Mouse (Mus musculus) megakaryocyte, adult 5-6 weeks (primary cell): ENCODE measurements at regions not wholly inside any gene's neighbourhood (a gene's known extent, or its start where the extent isn't known, plus 50 kb on each side); places are given as distances from the start of the nearest gene placed in this dataset.

Experiments used
- ATAC-seq: 2 replicates; pipeline ENCODE4 v1.8.0; 2016; ENCODE audit warnings: mild to moderate bottlenecking, inconsistent platforms; ENCODE audit not compliant: poor library complexity, severe bottlenecking

DNA sequence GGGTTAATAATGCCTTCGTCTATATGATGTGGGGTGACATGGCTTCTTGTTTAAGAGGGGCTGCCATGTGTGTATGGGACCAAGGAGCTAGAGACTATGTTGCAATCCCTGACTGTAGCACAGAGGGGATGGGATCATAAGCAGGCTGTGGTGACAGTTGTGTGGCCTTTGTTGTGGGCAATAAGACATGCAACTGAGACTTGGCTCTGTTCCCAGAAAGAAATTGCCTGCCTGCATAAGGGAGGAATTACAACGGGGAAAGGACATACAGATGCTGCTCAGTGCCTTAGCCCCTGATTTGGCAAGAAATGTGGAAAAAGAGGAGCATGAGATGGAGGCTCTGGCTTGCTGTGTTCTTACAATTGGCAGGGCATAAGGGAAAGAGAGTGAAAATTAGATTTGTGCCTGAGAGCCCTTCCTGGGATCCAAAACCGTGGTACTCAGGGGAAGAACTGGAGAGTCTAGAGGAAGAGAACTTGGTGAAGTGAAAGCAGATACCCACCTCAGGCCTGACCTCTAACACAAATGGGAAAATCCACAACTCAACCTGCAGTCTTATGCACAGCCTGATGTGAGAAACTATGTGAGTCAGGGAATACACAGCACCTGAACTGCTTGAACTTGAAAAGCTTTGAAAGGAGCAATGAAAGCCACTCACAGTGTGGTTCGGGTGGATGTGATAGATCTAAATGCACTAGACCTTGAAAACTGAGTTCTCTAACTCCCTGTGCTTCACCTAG lies 271.9 kb downstream of the 4930544G11Rik start:
- ATAC-seq = no peak

DNA sequence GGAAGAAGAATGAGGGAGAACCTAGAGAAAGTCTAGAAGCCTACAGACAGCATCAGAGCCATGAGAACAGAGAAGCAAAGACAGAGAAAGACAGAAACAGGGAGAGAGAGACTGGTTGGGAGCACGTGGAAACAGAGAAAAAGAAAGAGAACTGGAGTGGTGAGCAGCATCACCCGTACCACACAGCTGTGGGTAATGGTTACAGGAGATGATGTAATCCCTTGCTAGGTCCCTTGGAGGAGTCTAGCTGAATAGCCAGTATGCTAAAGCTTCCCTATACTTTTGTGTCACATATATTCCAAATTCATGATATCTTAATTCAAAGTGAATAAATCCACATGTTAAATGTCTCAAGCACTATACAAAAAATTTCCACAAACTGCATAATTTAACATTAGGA lies 284.0 kb downstream of the 4930544G11Rik start:
- ATAC-seq = no peak

DNA sequence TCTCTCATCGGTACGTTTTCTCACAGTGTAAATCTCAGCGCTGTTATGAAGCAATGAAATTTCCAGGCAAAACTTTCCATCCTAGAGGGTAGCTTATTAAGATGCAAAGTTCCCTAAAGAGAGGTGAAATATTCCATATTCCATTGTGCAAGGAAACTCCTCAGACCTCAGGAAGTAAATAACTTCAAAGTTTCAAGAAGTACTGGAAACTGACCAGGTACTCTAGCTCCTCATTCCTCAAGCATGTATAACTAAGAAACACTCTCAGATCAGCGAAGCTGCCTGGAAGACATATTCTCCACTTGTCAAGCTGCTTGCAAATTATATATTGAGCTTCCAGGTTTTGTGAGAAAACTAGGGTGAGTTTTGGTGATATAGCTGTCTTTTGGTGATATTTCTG lies 279.8 kb upstream of the Mad2l1 start:
- no peak for ATAC-seq

DNA sequence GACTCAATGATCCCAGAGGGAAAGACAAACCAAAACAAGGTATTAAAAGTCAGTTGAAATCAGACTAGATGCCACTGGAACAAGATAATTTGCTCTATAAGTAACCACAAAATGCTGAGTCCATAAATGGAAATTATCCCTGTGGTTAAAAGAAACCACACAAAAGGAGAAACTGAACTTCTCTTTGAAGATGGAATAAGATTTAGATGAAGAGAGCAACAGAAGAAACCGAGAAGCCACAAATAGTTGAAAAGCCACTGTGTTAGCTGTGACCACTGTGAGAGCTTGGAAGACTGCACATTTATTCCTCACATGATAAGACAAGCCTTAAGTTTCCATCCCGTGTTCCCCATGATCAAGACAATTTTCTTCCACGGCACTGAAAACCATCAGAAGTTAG lies 271.8 kb upstream of the Mad2l1 start:
- ATAC-seq = peak; percentile 71

DNA sequence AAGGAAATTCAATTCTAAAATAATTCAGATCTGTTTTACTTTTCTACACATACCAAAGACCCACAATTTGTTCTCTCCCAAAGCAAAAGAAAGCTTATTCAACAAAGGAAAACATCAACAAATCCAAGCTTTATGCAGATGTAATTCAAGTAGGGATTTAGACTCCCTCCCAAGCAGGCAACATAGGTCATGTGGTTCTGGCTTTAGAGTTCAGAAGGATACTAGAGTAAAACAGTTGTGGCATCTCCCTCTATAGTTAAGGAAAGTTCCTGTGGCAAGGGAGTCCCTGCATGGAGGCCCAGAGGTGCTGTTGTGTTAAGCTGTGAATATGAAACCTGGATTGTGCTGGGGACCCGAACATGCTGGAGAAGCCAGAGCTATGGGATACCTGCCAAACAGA lies 271.3 kb upstream of the Mad2l1 start:
- no peak for ATAC-seq

DNA sequence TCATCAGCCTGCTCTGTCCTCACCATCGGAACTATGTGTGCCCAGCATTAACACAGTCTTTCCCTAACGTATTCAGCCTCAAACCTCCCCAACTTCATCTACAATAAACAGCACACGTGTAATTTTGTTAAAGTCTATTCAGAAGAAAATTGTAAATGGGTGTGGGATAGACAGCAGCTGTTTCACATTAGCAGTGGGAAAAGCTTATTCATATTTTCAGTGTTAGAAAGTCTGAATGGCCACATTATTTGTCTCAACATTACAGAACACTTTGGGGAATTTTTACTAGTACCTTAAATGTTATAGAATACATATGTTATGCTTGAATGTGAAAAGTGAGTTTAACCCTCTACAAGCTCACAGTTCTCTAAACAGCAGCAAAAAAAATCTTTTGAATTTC lies 266.8 kb upstream of the Mad2l1 start:
- ATAC-seq = no peak

DNA sequence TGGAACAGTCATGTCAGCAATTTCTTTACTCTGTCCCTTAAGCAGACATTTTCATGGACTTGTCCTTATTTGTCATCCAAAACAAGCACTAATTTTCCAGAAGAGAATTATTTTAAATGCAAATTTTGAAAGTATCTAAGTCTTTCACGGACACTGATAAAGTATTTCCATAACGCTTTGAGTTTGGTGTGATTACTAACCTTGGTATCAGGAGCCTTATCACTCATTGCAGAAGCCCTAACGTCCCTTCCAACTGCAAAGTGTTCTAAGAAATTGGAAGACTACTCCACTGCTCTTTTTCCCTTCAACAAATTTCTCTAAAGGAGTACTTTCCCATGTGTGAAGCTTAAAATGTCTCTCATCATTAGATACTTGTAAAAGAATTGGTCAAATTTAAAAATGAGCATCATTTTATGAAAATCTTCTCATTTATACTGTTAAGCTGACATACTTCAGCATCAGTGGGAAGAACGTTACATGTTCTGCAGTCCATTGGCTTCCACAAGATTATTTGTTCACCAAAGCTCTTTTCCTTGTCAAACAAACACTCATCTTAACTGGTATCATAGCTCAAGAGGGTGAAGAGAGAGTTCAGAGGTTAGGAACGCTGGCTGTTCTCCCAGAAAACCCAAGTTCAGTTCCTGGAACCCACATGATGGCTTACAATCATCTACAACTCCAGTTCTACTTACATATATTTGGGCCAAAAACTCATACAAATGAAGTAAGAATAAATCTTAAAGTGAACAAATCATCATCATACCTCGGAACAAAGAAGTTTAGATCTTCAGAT lies 263.6 kb upstream of the Mad2l1 start:
- ATAC-seq = no peak

DNA sequence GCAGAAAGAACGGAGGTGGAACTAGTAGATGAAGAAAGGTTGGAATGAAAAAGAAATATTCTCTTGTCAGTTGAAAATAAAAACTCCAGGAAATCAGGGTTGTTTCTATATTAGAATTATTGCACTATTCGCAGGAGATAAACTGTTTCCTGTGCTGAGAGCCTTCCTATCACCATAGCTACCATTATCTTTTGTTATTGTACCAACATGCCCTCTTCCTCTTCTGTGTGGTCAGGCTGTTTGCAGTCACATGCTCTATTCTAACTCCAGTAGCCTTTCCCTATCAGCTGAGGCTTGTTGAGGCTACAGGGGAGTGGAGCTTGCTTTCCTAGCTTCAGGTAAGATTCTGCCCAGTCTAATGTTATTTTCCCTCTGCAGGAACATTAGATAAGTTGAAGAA lies 263.0 kb upstream of the Mad2l1 start:
- ATAC-seq = peak; percentile 80

DNA sequence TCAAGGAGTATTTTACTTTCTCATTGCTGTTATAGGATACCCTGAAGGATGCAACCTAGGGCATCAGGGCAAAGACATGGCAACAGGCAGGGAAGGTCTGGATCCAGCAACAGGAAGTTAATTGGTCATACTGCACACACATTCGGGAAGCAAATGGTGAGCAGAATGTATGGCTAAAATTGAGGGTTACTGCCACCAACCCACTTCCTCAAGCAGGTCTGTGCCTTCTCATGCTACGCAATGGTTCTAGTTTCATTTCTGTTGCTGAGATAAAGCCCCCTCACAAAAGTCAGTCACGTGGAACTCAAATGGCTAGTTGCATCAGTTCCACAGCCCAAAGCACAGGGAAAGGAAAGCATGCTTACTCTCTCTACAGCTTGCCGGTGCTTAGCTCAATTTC lies 260.5 kb upstream of the Mad2l1 start:
- peak; percentile 84 for ATAC-seq

DNA sequence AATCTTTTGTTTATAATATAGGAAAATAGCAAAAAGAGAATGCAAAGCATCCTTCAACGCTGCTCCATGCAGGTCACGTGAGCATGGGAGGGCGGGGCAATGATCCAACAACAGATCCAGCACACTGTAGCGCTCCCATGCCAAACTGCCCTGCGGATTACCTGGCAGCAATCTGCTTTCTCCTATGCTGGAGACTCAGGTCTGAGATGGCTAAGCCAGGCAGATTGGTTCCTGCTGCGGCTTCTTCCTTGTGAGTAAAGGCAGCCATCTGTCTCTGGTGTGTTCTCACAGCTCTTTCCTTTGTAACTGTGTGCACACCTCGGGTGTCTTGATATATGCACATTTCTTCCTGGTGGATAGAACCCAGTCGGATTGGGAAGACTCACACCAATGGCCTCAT lies 254.5 kb upstream of the Mad2l1 start:
- no peak for ATAC-seq

DNA sequence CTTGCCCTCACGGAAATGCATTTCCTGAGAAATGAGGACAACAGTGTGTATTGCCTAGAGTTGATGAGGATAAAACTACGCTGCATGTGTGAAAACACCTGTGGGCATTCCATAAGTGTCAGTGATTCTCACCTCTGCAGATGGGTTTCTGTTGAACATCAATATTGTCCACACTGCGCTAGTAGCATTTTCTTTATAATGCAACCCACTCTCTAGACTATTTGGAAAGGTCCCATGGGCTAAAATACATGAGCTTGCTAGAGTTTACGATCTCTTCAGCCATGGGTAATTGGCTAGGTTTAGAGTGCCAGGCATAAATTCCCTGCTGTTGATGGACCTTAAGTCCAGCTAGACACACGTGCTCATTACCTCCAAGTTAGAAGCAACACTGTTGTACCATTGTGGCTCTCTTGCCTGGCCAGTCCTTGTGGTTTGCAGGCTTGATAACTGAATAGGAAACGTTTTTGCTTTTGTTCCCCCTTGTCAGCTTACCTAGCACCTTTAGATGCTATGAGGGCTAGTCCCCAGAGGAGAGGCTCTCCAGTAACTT lies 252.5 kb upstream of the Mad2l1 start:
- no peak for ATAC-seq

DNA sequence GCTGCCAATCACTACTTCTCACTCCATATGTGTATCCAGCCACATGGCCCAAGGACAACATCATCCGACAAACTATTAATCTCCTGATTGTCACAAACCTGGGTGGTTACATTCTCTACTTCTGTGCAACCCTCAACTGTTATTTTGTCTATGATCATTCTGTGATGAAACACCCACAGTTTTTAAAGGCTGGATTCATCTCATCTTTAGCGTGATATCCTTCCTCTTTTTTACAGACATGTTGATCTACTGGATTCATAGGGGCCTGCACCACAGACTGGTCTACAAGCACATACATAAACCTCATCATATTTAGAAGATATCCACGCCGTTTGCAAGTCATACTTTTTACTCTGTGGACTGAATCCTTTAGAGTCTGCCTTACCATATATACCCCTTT lies 251.7 kb upstream of the Mad2l1 start:
- ATAC-seq = peak; percentile 55

DNA sequence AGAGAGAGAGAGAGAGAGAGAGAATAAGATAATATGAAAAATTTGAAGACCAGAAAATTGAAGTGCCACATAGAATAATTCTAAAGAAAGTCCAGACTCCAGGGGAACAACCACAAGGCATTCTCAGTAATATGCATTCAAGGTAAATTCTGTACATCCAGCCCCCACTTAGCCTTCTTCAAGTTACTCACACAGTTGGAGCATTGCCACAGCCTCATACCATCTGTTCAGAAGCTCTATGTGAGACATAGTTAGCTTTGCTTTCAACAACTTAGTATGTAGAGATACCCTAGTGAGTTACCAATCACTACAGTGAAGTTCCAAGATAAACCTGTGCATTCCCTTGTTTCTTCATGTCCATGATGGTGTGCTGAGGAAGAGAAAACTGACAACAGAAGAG lies 247.6 kb upstream of the Mad2l1 start:
- ATAC-seq = no peak

DNA sequence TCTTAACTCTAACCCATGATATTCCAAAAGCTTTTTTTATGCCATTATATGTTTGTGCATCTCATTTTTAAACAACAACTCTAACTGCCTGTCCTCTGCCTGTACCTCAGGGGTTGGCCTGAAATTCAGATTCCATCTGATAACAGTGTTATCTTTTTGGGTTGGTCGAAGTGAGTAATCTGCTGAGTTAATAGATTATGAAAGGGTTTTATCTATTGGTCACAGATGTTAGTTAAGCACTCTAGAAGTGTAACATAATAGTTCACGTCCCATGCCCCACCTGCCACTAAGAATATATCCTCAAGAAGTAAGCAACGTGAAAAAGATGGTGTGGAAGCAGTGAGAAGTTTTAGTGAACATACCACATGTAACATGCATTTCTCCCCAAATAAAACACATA lies 246.0 kb upstream of the Mad2l1 start:
- no peak for ATAC-seq

DNA sequence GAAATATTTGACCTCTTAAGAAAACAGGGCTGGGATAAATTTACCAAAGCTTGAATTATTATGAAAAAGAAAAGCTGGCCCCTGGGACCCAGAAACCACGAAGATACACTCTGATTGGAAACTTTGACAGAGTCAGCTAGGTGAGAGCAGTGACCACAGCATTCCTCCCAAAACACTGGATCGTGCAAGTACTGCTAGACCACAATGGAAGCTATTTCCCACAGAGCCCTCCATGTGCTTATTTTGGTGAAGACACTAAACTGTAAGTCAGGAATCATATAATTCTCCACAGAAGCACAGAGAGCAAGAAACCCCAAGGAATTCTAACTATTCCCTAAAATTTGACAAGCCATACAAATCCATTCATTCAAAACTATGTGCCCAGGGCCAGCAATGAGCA lies 243.6 kb upstream of the Mad2l1 start:
- ATAC-seq = no peak

DNA sequence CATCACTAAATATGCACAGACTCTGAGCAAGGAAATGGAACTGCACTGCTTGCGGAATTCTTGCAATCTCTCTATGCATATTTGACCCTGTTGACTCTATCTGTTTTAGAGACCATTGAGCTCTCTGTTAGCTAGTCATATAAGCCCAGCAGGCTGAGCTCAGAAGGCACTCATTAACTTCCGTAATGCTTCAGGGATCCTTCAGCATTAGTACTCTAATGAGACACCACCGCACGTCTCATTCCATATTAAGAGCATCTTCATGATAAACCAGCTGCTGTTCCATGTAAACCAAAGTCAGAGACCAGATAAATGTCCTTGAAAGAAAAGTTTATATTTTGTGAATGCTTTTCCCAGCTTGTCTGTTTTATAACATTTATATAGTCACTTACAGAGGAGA lies 237.1 kb upstream of the Mad2l1 start:
- ATAC-seq = no peak

DNA sequence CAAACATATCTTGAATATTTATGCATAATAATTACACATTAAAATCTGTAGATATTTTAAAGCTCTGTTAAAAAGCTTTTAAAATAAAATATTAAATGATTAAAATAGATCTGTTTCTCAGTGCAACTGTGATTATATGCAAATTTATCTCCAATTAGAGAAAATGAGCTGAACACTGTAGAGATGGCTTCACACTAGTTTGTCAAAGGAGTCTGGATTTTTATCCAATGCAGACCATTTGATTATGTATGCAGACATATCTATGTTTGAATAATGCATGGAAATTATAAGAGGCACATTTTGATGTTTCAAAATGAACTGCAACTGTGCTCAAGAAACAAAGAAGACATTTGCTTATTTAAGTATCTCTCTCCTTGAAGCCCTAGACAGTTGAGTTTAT lies 235.0 kb upstream of the Mad2l1 start:
- no peak for ATAC-seq

DNA sequence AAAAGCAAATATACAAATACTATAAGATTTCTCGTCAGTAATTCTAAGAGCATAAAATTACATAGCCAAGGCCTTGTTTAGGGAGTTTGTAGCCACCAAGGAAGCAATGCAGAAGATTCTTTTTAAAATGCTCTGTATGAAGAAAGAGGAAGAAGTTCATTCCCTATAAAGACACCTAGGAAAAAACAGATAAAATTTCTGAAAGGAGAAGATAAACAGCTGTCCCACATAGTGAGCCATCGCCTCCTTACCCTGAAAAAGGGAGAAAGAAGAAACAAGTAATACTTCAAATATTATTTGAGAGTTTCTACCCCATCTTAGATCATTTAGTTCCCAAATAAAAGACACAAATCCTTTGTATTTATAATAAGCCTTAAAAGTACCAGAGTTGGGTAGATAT lies 190.3 kb upstream of the Mad2l1 start:
- no peak for ATAC-seq

DNA sequence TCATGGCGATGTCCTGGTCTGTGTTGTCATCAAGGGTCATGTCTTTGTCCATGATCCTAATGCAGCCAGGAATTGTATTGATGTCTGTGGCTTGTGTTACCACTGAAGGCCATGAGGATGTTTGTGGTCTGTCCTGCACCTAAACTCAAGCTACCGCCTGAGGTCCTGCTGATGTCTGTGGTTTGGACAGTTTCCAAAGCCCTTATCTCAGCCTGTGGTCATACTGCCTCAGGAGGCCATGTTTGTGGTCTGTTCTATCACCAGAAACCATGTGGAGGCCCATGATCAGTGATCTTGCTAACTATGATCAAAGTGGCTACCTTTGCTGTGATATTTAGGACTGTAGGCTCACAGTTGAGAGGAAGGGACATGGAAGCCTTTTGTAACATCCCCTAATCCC lies 187.8 kb upstream of the Mad2l1 start:
- peak; percentile 84 for ATAC-seq

DNA sequence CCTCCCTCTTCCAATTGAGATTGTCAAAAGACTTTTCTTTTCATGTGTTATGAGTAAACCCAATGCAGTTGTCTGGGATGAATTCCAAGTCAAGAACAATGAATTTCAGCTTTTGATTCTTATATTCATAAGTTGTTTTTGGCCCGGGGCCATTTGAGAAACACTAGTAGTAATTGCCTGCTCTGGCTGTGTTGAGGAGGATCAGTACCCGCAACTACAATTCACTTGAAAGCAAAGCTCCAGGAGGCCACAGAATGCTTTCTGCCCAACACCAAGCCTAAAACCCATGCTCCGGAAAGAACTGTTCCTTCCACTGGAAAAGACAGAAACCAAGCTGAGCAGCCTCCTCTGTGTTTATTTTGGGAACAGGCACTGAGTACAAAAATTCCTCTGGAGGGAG lies 174.1 kb upstream of the Mad2l1 start:
- ATAC-seq = no peak

DNA sequence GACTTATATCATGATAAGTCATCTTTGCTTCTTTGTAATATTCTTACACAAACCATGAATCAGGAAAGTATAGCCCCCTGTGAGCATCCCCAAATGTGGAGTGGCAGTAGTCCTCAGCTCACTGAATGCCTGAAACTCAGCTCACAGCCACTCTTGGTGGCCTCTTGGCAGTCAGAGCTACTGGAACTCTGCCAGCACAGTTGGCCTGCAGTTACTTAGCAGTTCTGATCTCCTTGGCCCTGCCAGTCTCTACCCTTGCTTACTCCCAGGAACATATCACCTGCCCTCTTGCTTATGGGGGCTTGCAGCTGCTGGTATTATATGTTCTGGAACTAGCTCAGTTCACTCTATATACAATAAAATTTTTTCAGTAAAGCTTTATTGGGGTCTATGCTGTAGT lies 167.9 kb upstream of the Mad2l1 start:
- no peak; the same call in 1 of the 2 replicates for ATAC-seq

DNA sequence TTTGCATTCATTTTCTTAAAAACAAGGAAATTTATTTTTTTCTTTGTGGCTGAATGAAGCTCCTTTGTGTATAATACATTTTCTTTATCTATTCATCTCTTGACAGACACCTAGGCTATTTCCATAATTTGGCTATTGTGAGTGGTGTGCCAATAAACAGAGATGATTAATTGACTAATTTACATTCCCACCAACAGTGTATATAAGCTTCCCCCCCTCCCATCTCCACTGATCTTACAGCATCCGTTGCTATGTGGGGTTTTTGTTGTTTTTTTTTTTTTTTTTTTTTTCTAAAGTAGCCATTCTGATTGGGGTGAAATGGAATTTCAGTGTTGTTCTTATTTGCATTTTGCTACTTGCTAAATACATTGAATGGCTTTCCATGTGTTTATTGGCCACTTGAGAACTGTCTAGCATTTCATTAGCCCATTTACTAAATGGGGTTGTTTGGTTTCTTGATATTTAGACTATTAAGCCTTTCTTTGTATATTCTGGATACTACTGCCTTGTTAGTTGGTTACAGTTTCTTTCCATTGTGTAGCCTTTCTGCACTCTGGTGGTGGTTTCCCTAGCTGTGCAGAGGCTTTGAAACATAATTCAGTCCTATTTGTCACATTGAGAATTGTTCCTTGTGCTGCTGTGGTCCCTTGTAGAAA lies 153.8 kb upstream of the Mad2l1 start:
- ATAC-seq = no peak
